Mouse (Mus musculus): Measurements from ENCODE around the gene Wdr77. TPM values are rescaled to one million over a fixed set of nuclear protein-coding genes. Genes with fewer than 3 reads are reported as not detected.

The Wdr77 gene
- polyA plus RNA-seq, 1 experiment = 105 TPM

- TF ChIP-seq GATA1 (IDR thresholded peaks at IDR 0.05; ENCODE audit: low read length) = no peak
Observed at GRCm38 (mm10) chr3:105932240-105933071, 26.7 kb upstream of the Wdr77 start, which contains the start of gene I830077J02Rik. Gene I830077J02Rik (minus strand): TSS chr3:105932664.

- TF ChIP-seq GATA1 (IDR thresholded peaks at IDR 0.05; ENCODE audit: low read length) = no peak
Observed at GRCm38 (mm10) chr3:105933926-105934325, 25.2 kb upstream of the Wdr77 start.

GRCm38 (mm10) chr3:105935033-105935432, 24.1 kb upstream of the Wdr77 start:
- no peak for TF ChIP-seq GATA1 (IDR thresholded peaks at IDR 0.05; ENCODE audit: low read length)

DNA sequence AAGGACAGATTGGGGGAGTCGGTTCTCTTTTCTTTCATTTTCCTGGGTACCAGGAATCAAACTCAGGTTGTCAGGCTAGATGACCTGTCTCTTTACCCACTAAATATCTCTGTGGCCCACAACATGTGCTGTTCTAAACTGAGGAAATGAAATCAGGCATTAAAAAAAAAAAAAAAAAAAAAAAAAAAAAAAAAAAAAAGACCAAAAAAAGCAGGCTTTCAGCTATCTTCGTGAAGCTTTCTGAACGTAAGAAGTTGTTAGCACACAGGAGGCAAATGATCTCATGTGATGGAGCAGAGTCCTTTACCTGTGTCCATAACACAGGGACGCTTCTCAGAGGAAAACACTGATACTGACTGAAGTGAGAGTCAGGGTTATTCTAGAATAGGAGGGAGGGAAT, 23.1 kb upstream of the Wdr77 start:
- no peak for TF ChIP-seq GATA1 (IDR thresholded peaks at IDR 0.05; ENCODE audit: low read length)

DNA sequence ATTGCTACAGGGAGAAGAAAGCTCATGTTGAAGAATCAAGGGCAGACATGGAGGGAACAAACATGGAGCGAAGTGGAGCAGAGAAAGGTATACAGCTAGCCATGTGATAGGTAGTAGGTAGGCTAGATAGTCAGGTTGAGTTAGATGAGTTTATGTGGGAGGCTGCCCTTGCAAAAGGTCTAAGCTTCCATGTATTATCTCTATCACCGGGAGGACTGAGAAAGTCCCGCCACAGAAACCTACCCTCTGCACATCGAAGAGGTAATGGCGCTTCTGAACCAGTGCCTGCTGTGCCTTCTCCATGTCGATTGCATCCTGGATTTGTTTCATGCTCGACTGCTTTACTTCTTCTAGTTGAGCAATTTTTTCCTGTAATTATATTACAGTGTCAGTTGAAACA, 7.8 kb upstream of the Wdr77 start:
- no peak for TF ChIP-seq GATA1 (IDR thresholded peaks at IDR 0.05; ENCODE audit: low read length)

GRCm38 (mm10) chr3:105957235-105957634, 1.9 kb upstream of the Wdr77 start:
- TF ChIP-seq GATA1 (IDR thresholded peaks at IDR 0.05; ENCODE audit: low read length) = no peak

GRCm38 (mm10) chr3:105958204-105958603, 965 bp upstream of the Wdr77 start:
- TF ChIP-seq GATA1 (IDR thresholded peaks at IDR 0.05; ENCODE audit: low read length) = no peak

GRCm38 (mm10) chr3:105959585-105959984, 416 bp downstream of the Wdr77 start:
- no peak for TF ChIP-seq GATA1 (IDR thresholded peaks at IDR 0.05; ENCODE audit: low read length)

- TF ChIP-seq GATA1 (IDR thresholded peaks at IDR 0.05; ENCODE audit: low read length) = no peak
Observed at GRCm38 (mm10) chr3:105959999-105960398, 830 bp downstream of the Wdr77 start, which contains the start of gene Atp5f1. Gene Atp5f1 (minus strand): TSS chr3:105960099.

DNA sequence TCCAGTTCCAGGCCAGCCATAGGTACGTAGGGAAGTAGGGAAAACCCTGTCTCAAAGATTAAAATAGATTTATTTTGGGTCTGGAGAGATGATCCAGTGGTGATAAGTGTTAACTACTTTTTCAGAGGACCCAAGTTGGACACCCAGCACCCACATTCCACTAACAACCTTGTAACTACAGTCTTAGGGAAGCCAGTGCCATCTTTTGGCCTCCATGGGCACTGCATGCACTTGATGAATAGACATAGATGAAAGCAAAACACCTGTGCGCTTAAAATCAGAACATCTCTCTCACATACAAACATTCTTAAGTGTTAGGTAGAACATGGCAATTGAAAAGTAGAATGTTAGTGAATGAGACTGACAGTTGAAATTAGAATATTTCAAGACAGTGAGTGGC, 1.5 kb downstream of the Wdr77 start:
- TF ChIP-seq GATA1 (IDR thresholded peaks at IDR 0.05; ENCODE audit: low read length) = no peak

DNA sequence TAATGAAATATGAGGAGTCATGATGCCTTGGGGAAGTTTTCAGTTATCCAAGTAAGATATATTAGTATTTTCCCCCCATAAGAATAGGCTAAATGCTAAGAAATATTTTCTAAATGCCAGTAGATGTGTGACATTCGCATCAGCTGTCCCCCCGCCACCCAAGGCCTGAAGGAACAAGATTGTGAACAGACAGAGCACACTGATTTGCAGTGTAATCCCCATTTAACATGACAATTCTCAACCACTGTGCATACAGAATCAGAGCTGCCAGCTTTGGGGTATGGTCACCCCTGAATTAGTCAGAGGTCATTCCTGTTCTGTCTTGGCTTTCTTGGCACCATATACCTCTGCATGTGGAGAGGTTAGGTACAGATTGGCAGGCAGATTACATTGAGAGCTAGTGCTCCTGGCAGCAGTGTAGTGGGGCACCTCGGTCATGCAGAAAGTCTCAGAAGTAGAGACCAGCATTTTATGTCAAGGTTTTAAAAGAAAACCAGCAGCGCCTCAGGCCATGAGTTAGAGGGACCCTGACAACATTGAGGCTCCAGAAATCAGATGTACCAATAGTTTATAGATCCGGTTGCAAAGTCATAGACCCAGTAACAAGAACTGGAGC, 12.8 kb downstream of the Wdr77 start:
- TF ChIP-seq GATA1 (IDR thresholded peaks at IDR 0.05; ENCODE audit: low read length) = no peak

DNA sequence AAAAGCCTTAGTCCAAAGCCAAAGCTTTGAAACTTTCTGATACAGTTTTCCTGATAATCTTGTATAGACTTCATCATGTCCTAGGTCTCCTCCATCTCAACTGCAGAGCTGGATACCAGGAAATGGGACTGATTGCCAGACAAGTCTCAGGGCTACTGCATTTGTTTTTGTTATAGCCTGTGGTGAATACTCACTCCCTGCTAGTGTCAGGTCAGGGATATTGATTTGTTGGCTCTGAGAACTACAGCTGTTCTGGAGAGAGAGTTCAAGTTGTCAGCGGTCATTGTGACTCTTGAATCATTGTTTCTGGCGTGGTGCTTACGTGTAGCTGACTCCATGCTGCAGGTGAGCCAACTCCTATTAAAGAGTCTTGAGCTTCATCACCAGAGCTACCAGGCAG, 14.2 kb downstream of the Wdr77 start, which contains the start of gene Ovgp1:
Gene Ovgp1, plus strand, starts transcription at position 301 of the 400 bp plus-strand sequence.
- no peak for TF ChIP-seq GATA1 (IDR thresholded peaks at IDR 0.05; ENCODE audit: low read length)

GRCm38 (mm10) chr3:105974174-105974573, 15.0 kb downstream of the Wdr77 start:
- TF ChIP-seq GATA1 (IDR thresholded peaks at IDR 0.05; ENCODE audit: low read length) = no peak

DNA sequence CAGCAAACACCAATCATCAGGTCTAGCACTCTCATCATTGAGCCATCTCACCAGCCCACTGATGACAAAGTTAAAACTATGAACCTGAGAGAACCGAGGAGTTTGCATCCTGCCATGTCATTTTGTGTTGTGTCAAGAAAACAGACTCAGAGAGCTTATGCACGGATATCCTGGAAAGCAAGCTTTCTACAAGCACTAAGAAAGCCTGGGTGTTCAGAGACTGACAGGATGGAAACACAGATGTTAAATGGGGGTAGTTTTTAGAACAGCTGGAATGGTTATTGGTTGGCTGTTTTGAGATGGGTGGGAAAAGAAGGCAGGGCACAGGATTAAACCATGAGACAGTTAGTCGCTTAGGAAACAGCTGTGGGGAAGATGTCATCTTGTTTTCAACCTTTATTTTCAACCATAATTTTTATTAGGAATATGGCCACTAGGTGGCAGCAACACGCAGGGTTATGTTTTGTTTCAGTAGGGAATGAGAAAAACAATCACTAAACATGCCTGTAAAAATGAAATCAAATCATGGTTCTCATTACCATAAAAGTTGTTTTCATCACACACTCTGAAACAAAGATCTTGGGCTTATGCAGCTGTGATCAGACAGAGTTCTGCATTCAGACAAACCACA, 32.6 kb downstream of the Wdr77 start:
- TF ChIP-seq GATA1 (IDR thresholded peaks at IDR 0.05; ENCODE audit: low read length) = no peak

- TF ChIP-seq GATA1 (IDR thresholded peaks at IDR 0.05; ENCODE audit: low read length) = no peak
Observed at GRCm38 (mm10) chr3:105994730-105995129, 35.6 kb downstream of the Wdr77 start.

DNA sequence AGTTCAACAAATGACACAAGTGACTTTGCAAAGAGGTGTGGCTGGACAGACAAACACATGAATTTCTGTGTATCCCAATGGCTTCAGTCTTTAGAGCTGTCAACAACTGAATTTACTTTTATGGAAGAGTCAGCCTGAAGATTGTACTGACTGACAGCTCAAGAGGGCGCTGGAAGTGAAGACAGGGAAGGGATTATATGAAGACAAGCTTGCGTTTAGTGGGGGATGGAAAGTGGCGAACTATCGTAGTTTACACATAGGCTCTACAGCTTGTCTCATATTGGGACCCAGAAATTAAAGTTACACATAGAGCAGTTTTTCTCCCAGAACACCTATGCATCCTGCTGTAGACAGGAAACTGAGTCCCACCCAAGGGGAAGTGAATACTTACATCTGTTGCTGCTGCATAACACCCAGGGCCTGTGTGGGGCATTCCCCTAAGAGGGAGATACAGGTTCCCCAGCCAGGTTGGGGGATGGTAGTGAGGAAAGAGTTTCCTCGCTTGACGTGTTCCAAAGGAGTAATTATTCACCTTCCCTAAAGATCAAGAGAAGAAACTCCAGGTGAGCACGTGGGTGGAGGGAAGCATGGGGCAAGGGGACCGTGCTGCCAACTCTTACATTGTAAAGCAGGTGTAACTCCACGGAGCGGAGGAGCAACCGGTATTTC, 41.7 kb downstream of the Wdr77 start:
- TF ChIP-seq GATA1 (IDR thresholded peaks at IDR 0.05; ENCODE audit: low read length) = no peak
